Mouse (Mus musculus): ENCODE results near the gene Kif1bp. TPM values are rescaled to one million over a fixed set of nuclear protein-coding genes. Genes with fewer than 3 reads are reported as not detected.

The Kif1bp gene
- polyA plus RNA-seq, 1 experiment from 2014 or later, result 38.7 TPM

DNA sequence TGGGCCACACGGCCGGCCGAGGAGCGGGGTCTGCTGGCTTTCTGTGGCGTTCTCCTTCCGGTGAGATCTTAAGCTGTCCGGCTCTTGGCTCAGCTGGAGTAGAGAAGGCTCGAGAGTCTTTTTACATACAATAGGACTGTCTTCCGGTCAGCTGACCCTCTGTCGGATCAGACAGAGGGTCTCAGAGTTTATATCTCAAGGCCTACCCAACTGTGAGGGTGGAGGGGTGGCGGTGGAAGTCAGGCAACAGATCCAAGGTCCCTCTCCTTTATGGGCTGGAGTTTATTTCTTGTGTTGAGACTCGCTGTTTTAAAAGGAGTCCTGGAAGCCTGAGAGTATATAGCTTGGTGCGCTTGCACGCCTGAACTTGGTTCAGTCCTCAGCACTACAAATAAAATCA lies 50.9 kb downstream of the Kif1bp start, which contains the start of gene Srgn:
TSS of gene Srgn (minus strand) at position 101 of the 400 bp plus-strand sequence.
- 86% methylated on average over 14 of the region's 14 CpGs for WGBS
- no peak within 1 kb of the TSS for H3K4me3 ChIP-seq (ENCODE audit: control insufficient read depth in 1 of 2, insufficient read depth in 1 of 2, low read depth in 1 of 2, low read length in 2 of 2)
- no peak within 1 kb of the TSS for H3K9ac ChIP-seq (ENCODE audit: low read length)
- H3K27me3 ChIP-seq (ENCODE audit: control insufficient read depth, insufficient read depth, low read length), result no peaks in the 10 kb centered on the region
- H3K9me3 ChIP-seq (ENCODE audit: control insufficient read depth, low read length), result no peaks in the 10 kb centered on the region
- peaks cover 0 to 5% of the 10 kb centered on the region in 2 experiments; a peak in 1 of 4 replicates for H3K4me1 ChIP-seq (ENCODE audit: control insufficient read depth in 2 of 2, insufficient read depth in 2 of 2, low read length in 2 of 2)
- H3K27ac ChIP-seq (replicated peaks in 1 of 2; ENCODE audit: control insufficient read depth in 1 of 2, insufficient read depth in 1 of 2, low read depth in 2 of 2, low read length in 2 of 2), result no peak within 1 kb of the TSS
- H3K36me3 ChIP-seq (ENCODE audit: control insufficient read depth, insufficient read depth, low read length), result no peaks in the 10 kb centered on the region
- no peak within 1 kb of the TSS for H3K4me2 ChIP-seq (ENCODE audit: low read length)
- no peak for ATAC-seq (ENCODE audit: insufficient number of reproducible peaks, insufficient read depth, low FRiP score, low read depth)

DNA sequence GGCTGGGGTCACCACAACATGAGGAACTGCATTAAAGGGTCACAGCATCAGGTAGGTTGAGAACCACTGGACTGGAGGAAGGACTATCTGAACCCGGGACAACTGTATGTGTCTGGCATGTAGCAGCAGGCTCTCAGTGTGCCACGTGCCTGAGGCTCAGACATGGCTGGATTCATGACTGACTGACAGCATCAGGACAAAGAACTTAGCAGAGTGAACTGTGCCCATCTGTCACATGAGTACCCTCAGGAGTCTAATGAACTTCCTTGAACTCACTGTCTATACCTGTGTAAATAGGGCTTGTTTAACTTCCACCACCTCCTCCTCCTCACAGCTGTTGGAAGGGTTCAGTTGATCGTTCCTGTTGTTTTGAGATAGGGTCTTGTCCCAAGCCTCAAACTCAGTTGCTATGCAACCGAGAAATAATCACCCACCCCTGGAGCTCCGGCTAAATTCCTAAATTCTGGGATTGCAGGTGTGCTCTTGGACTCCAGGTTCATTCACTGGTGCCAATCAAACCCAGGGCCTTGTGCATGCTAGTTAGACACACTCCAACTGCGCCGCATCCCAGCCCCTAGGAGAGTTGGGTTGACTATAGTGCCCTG lies 55.8 kb downstream of the Kif1bp start:
- WGBS, result 76% methylated on average over 7 of the region's 7 CpGs
- H3K9me3 ChIP-seq (ENCODE audit: control insufficient read depth, low read length), result no peaks in the 10 kb centered on the region
- H3K9ac ChIP-seq (ENCODE audit: low read length), result no peak overlapping the region
- H3K36me3 ChIP-seq (ENCODE audit: control insufficient read depth, insufficient read depth, low read length), result no peaks in the 10 kb centered on the region
- H3K27ac ChIP-seq (replicated peaks in 1 of 2; ENCODE audit: control insufficient read depth in 1 of 2, insufficient read depth in 1 of 2, low read depth in 2 of 2, low read length in 2 of 2), result no peak overlapping the region
- H3K27me3 ChIP-seq (ENCODE audit: control insufficient read depth, insufficient read depth, low read length), result no peaks in the 10 kb centered on the region
- no peak overlapping the region for H3K4me3 ChIP-seq (ENCODE audit: control insufficient read depth in 1 of 2, insufficient read depth in 1 of 2, low read depth in 1 of 2, low read length in 2 of 2)
- H3K4me2 ChIP-seq (ENCODE audit: low read length), result no peak overlapping the region
- ATAC-seq (ENCODE audit: insufficient number of reproducible peaks, insufficient read depth, low FRiP score, low read depth), result no peak
- H3K4me1 ChIP-seq (ENCODE audit: control insufficient read depth in 2 of 2, insufficient read depth in 2 of 2, low read length in 2 of 2), result no peaks in the 10 kb centered on the region

DNA sequence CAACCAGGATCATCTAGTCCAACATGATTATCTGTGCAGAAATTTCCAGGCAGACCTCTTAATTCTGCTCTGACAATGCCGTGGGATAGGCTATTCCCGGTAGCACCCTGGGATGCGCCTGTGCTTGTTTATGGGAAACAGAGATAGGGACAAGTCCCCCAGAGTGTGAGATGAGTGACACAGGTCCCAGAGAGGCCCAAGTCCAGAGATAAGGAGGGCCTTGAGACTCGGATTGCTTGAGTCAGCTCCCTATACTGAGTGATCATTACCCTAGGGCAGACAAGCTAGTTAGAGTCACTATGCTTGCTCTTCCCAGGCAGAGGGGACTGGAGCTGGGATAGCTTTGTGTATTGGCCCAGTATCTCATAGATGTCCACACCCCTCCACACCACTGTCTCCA lies 56.5 kb downstream of the Kif1bp start:
- Histone ChIP-seq H3K36me3 (ENCODE audit: control insufficient read depth, insufficient read depth, low read length) (no peaks in the 10 kb centered on the region), H3K4me3 (ENCODE audit: control insufficient read depth in 1 of 2, insufficient read depth in 1 of 2, low read depth in 1 of 2, low read length in 2 of 2) (no peak overlapping the region), H3K9me3 (ENCODE audit: control insufficient read depth, low read length) (no peaks in the 10 kb centered on the region), H3K27ac (replicated peaks in 1 of 2; ENCODE audit: control insufficient read depth in 1 of 2, insufficient read depth in 1 of 2, low read depth in 2 of 2, low read length in 2 of 2) (no peak overlapping the region), H3K9ac (ENCODE audit: low read length) (no peak overlapping the region), H3K27me3 (ENCODE audit: control insufficient read depth, insufficient read depth, low read length) (no peaks in the 10 kb centered on the region), H3K4me1 (ENCODE audit: control insufficient read depth in 2 of 2, insufficient read depth in 2 of 2, low read length in 2 of 2) (no peaks in the 10 kb centered on the region), H3K4me2 (ENCODE audit: low read length) (no peak overlapping the region)
- 19% methylated on average over 4 of the region's 4 CpGs for WGBS
- no peak for ATAC-seq (ENCODE audit: insufficient number of reproducible peaks, insufficient read depth, low FRiP score, low read depth)

DNA sequence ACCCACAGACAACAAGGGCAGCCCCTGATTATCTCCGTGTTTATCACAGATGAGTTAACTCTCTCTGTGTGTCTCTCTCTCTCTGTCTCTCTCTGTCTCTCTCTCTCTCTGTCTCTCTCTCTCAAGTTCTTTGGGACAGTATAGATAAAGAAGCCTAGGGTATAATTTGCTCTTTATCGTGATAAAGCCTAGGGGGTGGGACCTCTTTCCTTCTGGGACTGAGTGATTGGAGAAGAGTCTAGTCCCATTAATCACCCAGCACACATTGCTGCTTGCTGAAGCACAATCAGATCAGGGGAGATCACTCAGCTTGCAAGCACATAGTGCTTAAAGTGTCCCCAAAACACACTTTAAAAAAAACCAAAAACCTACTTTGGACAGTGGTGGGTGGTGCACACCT lies 57.3 kb downstream of the Kif1bp start:
- ATAC-seq (ENCODE audit: insufficient number of reproducible peaks, insufficient read depth, low FRiP score, low read depth), result no peak
- H3K4me2 ChIP-seq (ENCODE audit: low read length), result no peak overlapping the region
- H3K4me3 ChIP-seq (ENCODE audit: control insufficient read depth in 1 of 2, insufficient read depth in 1 of 2, low read depth in 1 of 2, low read length in 2 of 2), result no peak overlapping the region
- WGBS, result 51% methylated on average over 2 of the region's 2 CpGs
- no peaks in the 10 kb centered on the region for H3K9me3 ChIP-seq (ENCODE audit: control insufficient read depth, low read length)
- H3K4me1 ChIP-seq (ENCODE audit: control insufficient read depth in 2 of 2, insufficient read depth in 2 of 2, low read length in 2 of 2), result no peaks in the 10 kb centered on the region
- H3K27me3 ChIP-seq (ENCODE audit: control insufficient read depth, insufficient read depth, low read length), result no peaks in the 10 kb centered on the region
- no peak overlapping the region for H3K9ac ChIP-seq (ENCODE audit: low read length)
- no peak overlapping the region for H3K27ac ChIP-seq (replicated peaks in 1 of 2; ENCODE audit: control insufficient read depth in 1 of 2, insufficient read depth in 1 of 2, low read depth in 2 of 2, low read length in 2 of 2)
- no peaks in the 10 kb centered on the region for H3K36me3 ChIP-seq (ENCODE audit: control insufficient read depth, insufficient read depth, low read length)

DNA sequence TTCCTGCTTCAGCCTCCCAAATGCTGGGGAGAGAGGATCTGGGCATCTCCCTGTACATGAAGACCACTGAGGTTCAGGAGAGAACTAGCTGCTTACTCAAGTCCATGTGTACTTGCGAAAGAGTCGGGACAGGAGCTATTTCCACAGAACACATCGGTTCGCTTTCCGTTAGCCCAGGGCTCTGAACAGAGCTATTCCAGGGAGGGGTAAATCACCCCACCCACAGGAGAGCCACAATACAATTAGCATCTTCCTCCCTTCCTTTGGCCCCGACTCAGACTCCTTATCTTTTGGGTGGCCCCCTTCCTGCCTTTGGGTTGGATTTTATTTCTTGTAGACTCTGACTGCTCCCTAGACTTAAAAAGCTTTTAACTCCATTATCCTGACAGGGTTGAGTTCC lies 60.7 kb downstream of the Kif1bp start:
- H3K27me3 ChIP-seq (ENCODE audit: control insufficient read depth, insufficient read depth, low read length), result no peaks in the 10 kb centered on the region
- no peak overlapping the region for H3K27ac ChIP-seq (replicated peaks in 1 of 2; ENCODE audit: control insufficient read depth in 1 of 2, insufficient read depth in 1 of 2, low read depth in 2 of 2, low read length in 2 of 2)
- WGBS, result 67% methylated on average over 6 of the region's 6 CpGs
- no peaks in the 10 kb centered on the region for H3K9me3 ChIP-seq (ENCODE audit: control insufficient read depth, low read length)
- no peak overlapping the region for H3K9ac ChIP-seq (ENCODE audit: low read length)
- no peak overlapping the region for H3K4me3 ChIP-seq (ENCODE audit: control insufficient read depth in 1 of 2, insufficient read depth in 1 of 2, low read depth in 1 of 2, low read length in 2 of 2)
- H3K4me1 ChIP-seq (ENCODE audit: control insufficient read depth in 2 of 2, insufficient read depth in 2 of 2, low read length in 2 of 2), result no peaks in the 10 kb centered on the region
- H3K36me3 ChIP-seq (ENCODE audit: control insufficient read depth, insufficient read depth, low read length), result no peaks in the 10 kb centered on the region
- no peak for ATAC-seq (ENCODE audit: insufficient number of reproducible peaks, insufficient read depth, low FRiP score, low read depth)
- H3K4me2 ChIP-seq (ENCODE audit: low read length), result no peak overlapping the region

DNA sequence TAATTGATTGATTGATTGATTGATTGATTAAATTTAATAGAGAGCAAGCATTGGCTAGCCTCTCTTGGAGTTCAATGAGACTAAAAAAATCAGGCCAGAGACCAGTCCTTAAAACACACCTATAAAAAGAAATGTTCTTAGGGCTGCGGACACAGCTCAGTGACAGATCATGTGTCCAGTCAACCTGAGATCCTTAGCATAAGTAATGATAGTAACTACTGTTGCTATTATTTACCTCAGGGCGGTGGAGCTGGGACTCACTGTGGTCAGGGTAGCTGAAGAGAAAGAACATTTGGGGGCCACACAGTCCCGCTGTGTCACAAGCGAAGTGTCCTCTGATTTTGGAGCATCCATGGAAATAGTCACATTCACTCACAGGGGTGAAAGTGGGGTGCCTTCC lies 65.4 kb downstream of the Kif1bp start:
- Histone ChIP-seq H3K9ac (ENCODE audit: low read length) (no peak overlapping the region), H3K4me2 (ENCODE audit: low read length) (no peak overlapping the region), H3K4me1 (ENCODE audit: control insufficient read depth in 2 of 2, insufficient read depth in 2 of 2, low read length in 2 of 2) (peaks cover 4 to 8% of the 10 kb centered on the region in 2 experiments; a peak in 1 of 4 replicates), H3K27me3 (ENCODE audit: control insufficient read depth, insufficient read depth, low read length) (peaks cover 15% of the 10 kb centered on the region; the same call in 1 of the 2 replicates), H3K27ac (replicated peaks in 1 of 2; ENCODE audit: control insufficient read depth in 1 of 2, insufficient read depth in 1 of 2, low read depth in 2 of 2, low read length in 2 of 2) (no peak overlapping the region), H3K4me3 (ENCODE audit: control insufficient read depth in 1 of 2, insufficient read depth in 1 of 2, low read depth in 1 of 2, low read length in 2 of 2) (no peak overlapping the region), H3K36me3 (ENCODE audit: control insufficient read depth, insufficient read depth, low read length) (no peaks in the 10 kb centered on the region), H3K9me3 (ENCODE audit: control insufficient read depth, low read length) (no peaks in the 10 kb centered on the region)
- no peak for ATAC-seq (ENCODE audit: insufficient number of reproducible peaks, insufficient read depth, low FRiP score, low read depth)
- 87% methylated on average over 4 of the region's 4 CpGs for WGBS

DNA sequence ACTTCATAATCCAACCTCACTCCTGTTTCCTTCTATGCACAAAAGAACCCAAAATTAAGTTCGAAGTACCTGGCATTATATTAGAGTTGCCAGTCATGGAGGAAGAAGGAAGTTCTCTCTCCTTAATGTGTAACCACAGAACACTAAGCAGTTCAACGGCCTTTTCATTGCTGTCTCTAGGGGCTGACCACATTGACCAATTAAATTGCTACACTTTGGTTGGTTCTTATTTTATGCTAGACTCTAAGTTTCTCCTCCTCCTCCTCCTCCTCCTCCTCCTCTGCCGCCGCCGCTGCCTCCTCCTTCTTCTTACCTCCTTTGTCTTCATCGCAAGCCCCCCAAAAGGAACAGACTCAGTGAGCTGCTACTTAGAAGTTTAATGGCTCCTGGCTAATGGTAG lies 66.7 kb downstream of the Kif1bp start:
- no peak for ATAC-seq (ENCODE audit: insufficient number of reproducible peaks, insufficient read depth, low FRiP score, low read depth)
- Histone ChIP-seq H3K4me3 (ENCODE audit: control insufficient read depth in 1 of 2, insufficient read depth in 1 of 2, low read depth in 1 of 2, low read length in 2 of 2) (no peak overlapping the region), H3K27ac (replicated peaks in 1 of 2; ENCODE audit: control insufficient read depth in 1 of 2, insufficient read depth in 1 of 2, low read depth in 2 of 2, low read length in 2 of 2) (no peak overlapping the region), H3K4me1 (ENCODE audit: control insufficient read depth in 2 of 2, insufficient read depth in 2 of 2, low read length in 2 of 2) (peaks cover 4 to 9% of the 10 kb centered on the region in 2 experiments; a peak in 1 of 4 replicates), H3K36me3 (ENCODE audit: control insufficient read depth, insufficient read depth, low read length) (no peaks in the 10 kb centered on the region), H3K27me3 (ENCODE audit: control insufficient read depth, insufficient read depth, low read length) (peaks cover 15% of the 10 kb centered on the region; the same call in 1 of the 2 replicates), H3K9me3 (ENCODE audit: control insufficient read depth, low read length) (no peaks in the 10 kb centered on the region), H3K9ac (ENCODE audit: low read length) (no peak overlapping the region), H3K4me2 (ENCODE audit: low read length) (no peak overlapping the region)
- WGBS, result 81% methylated on average over 6 of the region's 6 CpGs
